Mouse (Mus musculus): ENCODE measurements around the gene Lrrc1. TPM values are rescaled to one million over a fixed set of nuclear protein-coding genes. Genes with fewer than 3 reads are reported as not detected.

Gene Lrrc1
- total RNA-seq, 2 experiments from 2014 or later = 5.4 to 6.0 TPM

DNA sequence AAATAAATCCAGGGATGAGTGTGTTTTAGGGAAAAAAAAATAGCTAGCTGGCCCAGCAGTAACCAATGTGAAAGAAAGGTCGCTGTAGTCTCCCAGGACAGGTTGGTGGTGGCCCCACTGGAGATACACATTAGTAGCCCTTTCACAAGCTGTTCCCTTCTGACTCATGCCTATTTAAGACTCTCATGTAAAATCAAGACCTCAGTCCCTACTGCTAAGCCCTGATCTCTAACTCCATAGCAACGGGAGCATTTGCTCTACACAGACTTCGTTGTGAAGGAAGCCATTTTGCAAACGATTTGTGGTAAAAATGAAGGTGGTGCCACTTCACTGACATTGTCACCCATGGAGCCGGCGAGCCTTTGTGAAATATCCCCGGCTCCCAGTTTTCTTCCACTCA, 134.1 kb downstream of the Lrrc1 start:
- no peak for DNase-seq (ENCODE audit: extremely low spot score in 1 of 2, low spot score in 2 of 2)
- intact Hi-C loops (cut with DNase I) = no loop called here

DNA sequence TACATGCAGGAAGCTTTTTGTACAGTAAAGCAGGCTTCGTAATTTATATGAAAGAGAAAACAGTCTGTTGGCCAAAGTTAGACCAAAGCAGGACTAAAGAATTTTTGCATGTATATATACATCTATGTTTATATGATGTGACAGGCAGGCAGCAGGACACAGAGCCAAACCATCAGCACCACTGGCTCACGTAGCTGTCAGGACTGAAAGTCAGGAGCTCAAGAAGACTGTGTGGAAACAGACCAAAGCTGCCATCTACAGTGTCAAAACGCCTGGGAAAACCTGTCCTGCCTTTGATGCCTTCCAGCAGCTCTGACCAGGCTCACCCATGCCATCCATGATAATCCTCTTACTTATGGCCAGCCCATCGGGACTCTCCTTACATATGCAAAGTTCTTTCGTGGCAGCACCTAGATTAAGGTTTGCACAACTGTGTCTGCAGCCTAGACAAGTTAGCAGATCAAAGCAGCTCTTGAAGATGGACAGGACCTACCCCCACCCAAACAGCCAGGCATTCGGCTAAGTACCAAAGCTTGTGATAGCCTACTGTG, 136.5 kb downstream of the Lrrc1 start:
- intact Hi-C loops (cut with DNase I) = no loop called here
- no peak for DNase-seq (ENCODE audit: extremely low spot score in 1 of 2, low spot score in 2 of 2)

DNA sequence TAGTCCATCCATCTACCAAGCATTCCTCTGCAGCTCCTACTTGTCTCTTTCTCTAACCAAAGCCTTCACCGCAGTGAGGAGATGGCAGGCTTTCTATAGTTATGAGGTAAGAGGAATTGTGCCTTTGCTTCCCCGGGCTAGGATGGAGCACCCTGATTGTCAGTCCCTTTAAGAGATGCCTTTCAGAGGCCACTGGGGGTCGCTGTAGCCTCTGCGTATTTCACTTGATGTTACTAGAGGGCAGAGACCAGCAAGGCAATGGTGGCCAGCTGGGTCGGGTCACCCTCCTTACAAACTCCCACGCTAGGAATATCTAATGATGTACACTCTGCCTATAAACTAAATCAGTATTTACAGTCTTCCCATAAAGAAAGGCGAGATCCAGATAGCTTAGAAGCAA, 137.8 kb downstream of the Lrrc1 start:
- intact Hi-C loops (cut with DNase I) = no loop called here
- peak in 1 of 2 experiments; percentile 41 for DNase-seq (ENCODE audit: extremely low spot score in 1 of 2, low spot score in 2 of 2)

DNA sequence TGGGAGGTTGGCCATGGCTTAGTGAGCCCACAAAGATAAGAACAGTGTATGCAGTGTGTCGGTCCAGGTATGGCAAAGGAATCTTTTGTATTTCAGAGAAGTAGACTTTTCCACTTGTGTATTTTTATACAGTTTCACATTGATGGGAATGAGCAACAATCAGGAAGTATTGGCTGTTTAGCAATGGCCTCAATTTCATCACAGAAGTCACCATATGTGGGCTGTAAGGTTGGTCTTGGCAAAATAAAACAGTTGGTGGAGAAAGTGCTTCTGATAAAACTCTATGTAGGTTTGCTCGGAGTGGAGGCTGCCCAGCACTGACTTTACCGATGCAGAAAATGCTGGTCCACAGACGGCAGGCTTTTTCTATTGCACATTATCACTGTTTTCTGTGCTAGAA, 140.2 kb downstream of the Lrrc1 start:
- DNase-seq (ENCODE audit: extremely low spot score in 1 of 2, low spot score in 2 of 2) = no peak
- intact Hi-C loops (cut with DNase I) = no loop called here

DNA sequence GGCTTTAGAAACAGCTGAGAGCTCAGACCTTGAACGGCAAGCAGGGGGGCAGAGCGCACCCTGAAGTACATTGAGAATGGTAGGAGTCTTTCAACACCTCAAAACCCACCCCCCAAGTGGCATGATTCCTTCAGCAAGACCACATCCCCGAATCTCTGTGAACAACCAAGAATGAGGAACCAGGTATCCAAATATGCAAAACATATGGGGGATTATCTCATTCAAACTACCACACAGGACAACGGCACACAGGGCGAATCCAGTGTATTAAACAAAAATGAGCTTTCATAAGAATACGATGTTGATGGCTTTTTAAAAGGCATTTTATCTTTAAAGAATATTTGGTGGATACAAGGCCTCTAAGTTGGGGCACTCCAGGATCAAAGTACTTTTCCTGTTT, 140.7 kb downstream of the Lrrc1 start:
- intact Hi-C loops (cut with DNase I) = no loop called here
- DNase-seq (ENCODE audit: extremely low spot score in 1 of 2, low spot score in 2 of 2) = no peak

DNA sequence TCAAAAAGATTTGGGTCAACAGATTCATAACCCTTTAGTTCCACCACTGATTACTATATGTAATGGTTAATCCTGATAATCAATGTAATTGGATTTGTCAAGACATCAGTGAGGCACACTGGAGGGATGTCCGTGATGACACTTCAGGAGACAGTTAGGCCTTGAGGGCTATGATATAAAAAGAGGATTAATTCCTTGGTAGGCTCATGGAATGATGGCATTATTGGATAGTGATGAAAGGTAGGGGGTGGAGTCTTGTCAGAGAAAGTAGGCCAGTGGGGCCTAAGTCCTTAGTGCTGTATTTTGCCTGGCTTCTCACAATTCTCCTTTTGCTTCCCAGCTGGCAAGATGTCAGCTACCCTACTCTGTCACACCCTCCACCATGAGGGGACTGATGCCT, 141.7 kb downstream of the Lrrc1 start:
- intact Hi-C loops (cut with DNase I) = no loop called here
- DNase-seq (ENCODE audit: extremely low spot score in 1 of 2, low spot score in 2 of 2) = no peak

DNA sequence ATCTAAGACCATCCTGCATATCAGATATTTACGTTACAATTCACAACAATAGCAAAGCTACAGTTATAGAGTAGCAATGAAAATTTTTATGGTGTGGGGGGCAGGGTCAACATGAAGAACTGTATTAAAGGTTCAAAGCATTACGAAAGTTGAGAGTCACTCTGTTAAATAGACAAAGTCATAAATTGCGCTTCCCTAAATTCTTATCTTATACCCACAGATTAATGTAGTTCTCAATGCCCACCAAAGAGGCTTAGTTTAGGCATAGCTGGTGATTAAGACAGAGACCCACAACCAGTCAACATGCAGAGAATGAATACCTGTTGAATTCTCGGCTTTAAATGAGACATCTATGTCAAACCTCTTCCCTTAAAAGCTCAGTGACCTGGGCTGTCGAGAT, 144.9 kb downstream of the Lrrc1 start:
- intact Hi-C loops (cut with DNase I) = no loop called here
- no peak for DNase-seq (ENCODE audit: extremely low spot score in 1 of 2, low spot score in 2 of 2)

DNA sequence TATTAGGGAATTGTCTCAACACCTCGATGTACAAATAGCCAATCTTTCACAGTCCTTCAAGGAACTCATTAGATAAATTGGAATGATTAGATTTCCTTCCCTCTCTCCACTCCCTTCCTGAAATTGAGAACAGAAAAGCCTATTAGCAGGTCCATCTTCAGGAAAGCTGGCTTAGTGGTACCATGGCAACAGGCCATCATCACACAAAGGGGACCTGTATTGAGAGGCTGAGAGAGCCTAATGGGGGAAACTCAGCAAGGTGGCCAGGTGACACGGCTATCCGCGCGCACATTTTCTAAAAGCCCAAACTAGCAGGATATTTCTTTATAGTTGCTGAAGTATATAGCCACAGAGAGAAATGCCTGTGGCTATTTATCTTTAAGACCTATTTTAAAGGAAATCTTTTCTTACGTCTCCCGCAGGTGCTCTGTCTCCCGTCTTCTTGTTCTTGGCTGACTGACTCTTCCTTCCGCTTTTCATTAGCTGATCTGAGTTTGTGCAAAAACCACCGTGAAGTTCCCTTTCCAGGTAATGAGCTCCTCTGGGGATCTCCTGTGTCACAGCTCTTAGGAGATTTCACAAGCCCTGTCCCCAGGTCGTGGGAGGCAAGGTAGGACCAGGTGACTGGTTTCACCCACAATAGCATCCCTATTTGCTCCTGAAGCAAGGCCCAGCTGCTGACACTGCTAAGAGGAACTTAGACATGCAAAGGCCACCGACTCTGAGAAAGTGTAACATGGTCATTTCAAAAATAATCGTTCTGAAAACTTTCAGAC, 145.6 kb downstream of the Lrrc1 start:
- intact Hi-C loops (cut with DNase I) = no loop called here
- no peak for DNase-seq (ENCODE audit: extremely low spot score in 1 of 2, low spot score in 2 of 2)

DNA sequence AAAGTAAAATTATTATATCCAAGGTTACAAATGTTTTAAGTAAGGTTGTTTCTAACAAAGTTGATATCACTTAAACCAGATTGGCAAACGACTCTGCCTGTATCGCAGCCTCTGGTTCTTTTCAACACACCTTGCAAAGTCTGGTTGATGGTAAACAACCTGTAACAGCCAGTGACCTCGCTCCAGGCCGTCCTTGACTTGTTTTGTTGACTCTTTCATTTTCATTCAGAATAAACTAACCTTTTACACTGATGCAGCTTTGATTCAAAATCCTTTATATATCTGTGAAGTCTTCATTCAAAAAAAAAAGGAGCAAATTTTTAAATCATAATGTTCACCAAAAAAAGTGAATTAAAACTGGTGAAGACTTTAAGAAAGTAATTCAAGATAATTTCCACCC, 147.6 kb downstream of the Lrrc1 start:
- DNase-seq (ENCODE audit: extremely low spot score in 1 of 2, low spot score in 2 of 2) = no peak
- intact Hi-C loops (cut with DNase I) = no loop called here

DNA sequence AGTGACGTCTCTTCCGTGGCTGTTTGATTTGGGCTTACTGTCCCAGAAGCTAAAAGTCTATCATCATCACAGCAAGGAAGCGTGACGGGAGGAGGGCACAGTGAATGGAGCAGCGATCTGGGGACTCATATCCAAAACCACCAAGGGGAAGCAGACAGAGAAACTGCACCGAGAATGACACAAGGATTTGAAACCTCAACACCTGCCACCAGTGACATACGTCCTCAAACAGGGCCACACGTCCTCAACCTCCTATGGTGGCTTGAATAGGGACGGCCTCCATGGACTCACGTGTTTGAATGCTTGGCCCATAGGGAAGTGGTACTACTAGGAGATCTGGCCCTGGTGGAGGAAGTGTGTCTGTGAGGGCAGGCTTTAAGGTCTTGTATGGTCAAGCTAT, 153.4 kb downstream of the Lrrc1 start:
- intact Hi-C loops (cut with DNase I) = no loop called here
- no peak for DNase-seq (ENCODE audit: extremely low spot score in 1 of 2, low spot score in 2 of 2)

DNA sequence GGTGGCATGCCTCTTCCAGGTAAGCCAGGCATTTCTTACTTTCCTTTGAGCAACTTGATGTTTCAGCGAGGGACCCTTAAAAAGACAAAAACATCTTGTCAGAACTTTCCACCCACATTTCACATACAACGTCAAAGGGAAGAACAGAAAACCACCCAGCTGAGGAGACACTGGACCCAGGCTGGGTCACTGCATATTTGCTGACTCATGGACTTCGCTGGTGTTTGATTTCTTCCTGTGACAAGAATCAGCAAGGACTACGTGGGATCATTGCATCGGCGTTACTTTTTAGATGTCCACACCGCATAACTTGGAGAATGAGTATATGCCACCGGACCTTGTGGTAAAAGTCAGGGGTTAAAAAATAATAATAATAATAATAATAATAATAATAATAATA, 155.7 kb downstream of the Lrrc1 start:
- no peak for DNase-seq (ENCODE audit: extremely low spot score in 1 of 2, low spot score in 2 of 2)
- intact Hi-C loops (cut with DNase I) = loop anchor here (10.0 kb wide), 1 partner anchor 994 kb away; no protein-coding TSS in a partner anchor

DNA sequence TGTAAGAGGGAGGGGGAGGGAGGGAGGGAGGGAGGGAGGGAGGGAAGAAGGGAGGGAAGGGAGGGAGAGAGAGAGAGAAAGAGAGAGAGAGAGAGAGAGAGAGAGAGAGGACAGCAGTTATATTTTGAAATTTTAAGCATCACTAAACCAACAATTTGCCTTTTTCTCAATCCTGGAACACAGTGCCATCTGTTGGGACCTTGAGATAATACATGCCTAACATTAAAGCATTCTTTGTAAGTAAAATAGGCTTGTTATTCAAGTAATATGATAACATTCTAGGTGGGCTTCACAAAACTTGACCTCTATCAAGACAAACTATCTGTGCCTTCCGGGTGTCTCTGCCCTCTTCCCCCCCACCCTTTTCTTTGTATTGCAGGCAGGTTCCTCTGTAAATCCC, 157.9 kb downstream of the Lrrc1 start:
- intact Hi-C loops (cut with DNase I) = loop anchor here (10.0 kb wide), 1 partner anchor 992 kb away; no protein-coding TSS in a partner anchor
- DNase-seq (ENCODE audit: extremely low spot score in 1 of 2, low spot score in 2 of 2) = peak in 1 of 2 experiments; percentile 20

DNA sequence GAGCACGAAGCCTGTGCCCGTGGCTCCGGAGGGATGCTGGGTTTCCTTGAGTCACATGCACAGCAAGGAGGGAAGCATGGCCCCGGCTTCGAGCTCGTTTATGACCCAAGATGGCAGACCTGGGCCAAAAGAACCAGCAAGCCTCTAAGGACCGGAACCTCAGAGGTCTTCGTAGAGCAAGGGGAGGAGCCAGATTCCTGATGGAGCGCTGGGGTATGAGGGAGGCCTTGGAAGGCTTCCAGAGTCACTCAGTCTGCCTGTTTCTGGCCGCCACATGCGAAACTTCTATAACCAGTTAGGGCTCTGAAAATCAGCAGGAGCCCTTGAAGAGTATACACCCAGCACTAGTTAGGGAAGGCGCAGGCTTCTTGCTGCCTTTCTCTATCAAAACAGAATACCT, 159.1 kb downstream of the Lrrc1 start:
- DNase-seq (ENCODE audit: extremely low spot score in 1 of 2, low spot score in 2 of 2) = no peak
- intact Hi-C loops (cut with DNase I) = loop anchor here (10.0 kb wide), 1 partner anchor 991 kb away; no protein-coding TSS in a partner anchor

DNA sequence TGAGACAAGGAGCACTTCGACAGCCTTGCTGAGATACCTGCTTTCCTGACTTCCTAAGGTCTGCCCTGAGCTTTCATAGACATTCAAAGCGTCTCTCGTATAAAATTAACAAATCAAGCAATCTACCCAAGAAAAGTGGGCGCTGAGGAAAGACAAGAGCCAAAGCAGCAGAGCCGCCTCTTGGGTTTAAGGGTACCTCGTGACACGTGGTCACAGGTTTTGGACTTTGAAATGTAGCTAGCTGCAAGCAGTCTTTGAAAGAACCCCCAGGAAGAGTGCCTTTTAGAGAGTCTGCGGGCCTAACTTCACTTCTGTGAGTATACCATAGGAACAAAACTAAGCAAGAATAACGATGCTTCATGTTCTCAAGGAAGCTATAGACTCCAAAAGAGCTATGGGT, 160.0 kb downstream of the Lrrc1 start:
- no peak for DNase-seq (ENCODE audit: extremely low spot score in 1 of 2, low spot score in 2 of 2)
- intact Hi-C loops (cut with DNase I) = loop anchor here (5.0 to 10.0 kb wide), 2 partner anchors 990 to 1112 kb away; no protein-coding TSS in a partner anchor

DNA sequence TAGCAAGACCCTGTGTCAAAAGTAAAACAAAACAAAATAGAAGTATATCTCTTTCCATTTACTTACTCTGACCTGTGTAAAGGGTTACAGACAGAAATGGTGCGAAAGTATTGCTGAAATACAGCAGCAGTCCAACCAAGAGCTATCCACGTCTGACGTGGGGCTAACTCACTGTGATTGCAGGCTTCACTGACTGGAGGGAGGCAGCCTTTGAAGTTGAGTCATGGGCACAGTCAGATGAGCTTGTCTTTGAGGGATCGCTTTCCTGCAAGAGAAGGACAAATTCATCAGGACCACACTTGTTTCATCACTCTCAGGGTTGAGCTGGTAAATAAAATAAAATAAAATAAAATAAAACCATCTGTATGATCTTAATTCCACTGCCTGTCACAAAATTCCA, 160.7 kb downstream of the Lrrc1 start:
- no peak for DNase-seq (ENCODE audit: extremely low spot score in 1 of 2, low spot score in 2 of 2)
- intact Hi-C loops (cut with DNase I) = loop anchor here (5.0 to 10.0 kb wide), 2 partner anchors 989 to 1112 kb away; no protein-coding TSS in a partner anchor

DNA sequence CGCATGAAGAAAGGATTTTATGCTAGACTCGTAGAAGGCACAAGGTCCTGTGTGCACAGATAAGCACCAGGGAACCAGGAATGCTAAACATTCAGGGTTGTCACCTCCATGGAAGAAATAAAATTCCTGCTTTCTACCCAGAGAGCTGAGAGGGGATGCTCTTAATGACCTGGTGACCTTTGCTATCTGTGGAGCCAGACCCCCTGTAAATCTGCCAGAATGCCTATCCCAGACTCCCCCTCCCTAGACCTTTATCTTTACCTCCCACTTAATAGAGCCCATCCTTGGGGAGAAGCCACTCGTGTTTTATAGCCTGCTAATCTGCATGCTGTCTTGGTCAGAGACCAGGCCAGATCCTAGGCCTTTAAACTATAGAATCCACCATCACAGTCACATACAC, 162.2 kb downstream of the Lrrc1 start:
- intact Hi-C loops (cut with DNase I) = loop anchor here (5.0 to 10.0 kb wide), 2 partner anchors 988 to 1110 kb away; no protein-coding TSS in a partner anchor
- no peak for DNase-seq (ENCODE audit: extremely low spot score in 1 of 2, low spot score in 2 of 2)

DNA sequence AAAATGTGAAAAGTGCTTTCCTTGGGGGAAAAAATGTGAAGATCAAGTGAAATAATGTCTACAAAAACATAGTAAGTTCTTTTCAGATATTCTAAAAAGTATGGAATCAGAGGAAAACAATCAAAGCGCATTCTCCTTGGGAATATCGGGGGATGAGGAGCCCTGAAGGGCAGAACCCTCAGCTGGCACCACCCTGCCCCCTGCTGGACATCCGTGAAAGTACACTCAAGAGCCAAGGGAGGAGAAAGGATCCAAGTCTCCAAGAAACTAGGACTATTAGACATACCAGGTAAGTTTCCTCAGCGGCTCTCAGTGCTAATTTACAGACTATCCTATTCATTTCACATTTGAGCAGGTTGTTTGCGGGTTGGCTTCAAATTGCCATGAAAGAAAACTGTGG, 163.1 kb downstream of the Lrrc1 start:
- intact Hi-C loops (cut with DNase I) = loop anchor here (5.0 to 10.0 kb wide), 2 partner anchors 987 to 1109 kb away; no protein-coding TSS in a partner anchor
- peak; percentile 38 to 66 for DNase-seq (ENCODE audit: extremely low spot score in 1 of 2, low spot score in 2 of 2)

Measured in left cerebral cortex, postnatal 10 days (tissue).